Mouse (Mus musculus) kidney, postnatal 14 days (tissue): Measurements from ENCODE around the gene Zcchc2.

Source experiments
- DNase-seq: peaks from one replicate; pipeline ENCODE4 v3.0.0; 2022; ENCODE audit warnings: mixed read lengths

Gene Zcchc2

GRCm38 (mm10) chr1:105990138-105990821, at the start of gene Zcchc2:
Gene Zcchc2 (plus strand): TSS chr1:105990406.
- DNase-seq = peak; percentile 99

- no peak for DNase-seq
These were observed 45.2 kb upstream of the Zcchc2 start for GRCm38 (mm10) chr1:105944927-105945580.

DNA sequence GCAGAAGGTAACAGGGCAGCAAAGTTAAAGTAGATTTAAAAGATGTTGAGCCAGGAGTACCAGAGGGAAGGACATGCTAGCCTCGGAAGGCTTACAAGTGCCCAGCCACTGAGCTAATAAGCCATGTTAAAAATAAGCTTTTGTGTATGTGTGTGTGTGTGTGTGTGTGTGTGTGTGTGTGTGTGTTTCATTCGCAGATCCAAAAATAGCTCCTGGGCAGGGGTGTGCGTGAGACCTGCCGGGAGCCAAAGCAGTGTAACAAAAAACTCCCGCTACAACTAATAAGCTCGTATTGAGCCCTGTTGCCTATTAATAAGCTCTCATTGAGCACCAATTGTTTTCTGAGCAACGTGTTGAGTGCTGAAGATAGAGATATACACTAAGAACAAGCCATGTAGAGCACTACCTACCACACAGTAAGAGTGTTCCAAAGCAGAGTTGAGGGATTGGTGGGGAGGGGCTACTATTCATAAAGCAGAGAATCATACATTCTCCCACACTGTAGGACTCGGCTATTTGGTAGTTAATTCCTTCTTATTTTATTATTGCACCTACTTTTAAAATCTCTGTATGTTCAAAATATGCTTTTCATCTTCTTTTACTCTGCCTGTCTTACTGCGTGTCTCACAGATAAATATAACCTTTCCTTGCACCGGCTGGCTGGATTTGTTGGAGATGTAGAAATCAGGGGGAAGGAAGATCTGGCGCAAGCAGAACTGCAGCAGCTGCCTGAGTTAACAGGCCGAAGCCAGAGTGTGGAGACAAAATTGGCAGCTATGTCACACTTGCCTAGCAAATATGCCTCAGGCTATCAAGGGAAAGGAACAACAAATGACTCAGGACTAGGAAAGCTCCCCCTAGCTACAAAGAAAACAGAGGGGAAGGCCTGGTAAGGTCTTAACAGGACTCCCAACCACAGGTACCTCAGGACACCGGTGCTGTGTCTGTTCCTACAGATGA, 43.3 kb upstream of the Zcchc2 start:
- DNase-seq = no peak

- DNase-seq = no peak
These were observed 41.9 kb upstream of the Zcchc2 start for GRCm38 (mm10) chr1:105948352-105948751.

- DNase-seq = no peak
These were observed 36.6 kb upstream of the Zcchc2 start for GRCm38 (mm10) chr1:105953588-105953987.

DNA sequence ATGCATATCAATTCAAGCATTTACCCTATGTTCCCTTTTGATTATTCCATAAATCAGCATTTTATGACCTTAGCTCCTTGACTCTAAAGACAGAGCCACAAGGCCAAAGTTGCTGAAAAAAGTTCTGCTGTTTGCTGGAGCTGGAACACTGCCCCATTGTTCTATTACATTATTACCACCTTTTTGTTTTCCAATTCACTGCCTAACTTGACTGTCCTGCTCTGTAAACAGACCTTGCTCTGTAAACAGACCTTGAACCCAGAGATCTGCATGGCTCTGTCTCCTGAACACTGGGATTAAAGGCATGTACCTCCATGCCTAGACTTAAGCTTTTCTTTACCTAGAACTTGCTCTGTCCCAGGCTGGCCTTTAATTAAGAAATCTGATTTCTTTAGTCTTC, 36.2 kb upstream of the Zcchc2 start:
- no peak for DNase-seq

GRCm38 (mm10) chr1:105956057-105956456, 34.1 kb upstream of the Zcchc2 start:
- no peak for DNase-seq

DNA sequence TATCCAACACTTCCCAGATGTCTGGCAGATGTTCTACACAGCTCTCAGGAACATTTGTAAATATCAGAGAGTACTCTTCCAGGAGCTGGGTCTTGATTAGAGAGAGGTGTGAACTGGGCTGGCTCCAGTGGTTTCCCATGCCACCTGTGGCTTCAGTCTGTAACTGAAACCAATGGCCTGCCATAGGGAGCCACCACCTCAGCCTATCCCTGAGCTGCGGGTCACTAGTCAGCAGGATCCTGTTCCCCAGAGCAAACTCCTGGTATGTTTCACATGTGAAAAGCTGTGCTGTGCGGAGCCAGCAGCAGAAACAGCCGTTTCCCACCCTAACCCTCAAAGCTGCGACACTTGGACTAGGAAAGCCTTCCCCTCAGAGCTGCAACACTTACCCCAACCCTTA, 28.7 kb upstream of the Zcchc2 start:
- DNase-seq = no peak

DNA sequence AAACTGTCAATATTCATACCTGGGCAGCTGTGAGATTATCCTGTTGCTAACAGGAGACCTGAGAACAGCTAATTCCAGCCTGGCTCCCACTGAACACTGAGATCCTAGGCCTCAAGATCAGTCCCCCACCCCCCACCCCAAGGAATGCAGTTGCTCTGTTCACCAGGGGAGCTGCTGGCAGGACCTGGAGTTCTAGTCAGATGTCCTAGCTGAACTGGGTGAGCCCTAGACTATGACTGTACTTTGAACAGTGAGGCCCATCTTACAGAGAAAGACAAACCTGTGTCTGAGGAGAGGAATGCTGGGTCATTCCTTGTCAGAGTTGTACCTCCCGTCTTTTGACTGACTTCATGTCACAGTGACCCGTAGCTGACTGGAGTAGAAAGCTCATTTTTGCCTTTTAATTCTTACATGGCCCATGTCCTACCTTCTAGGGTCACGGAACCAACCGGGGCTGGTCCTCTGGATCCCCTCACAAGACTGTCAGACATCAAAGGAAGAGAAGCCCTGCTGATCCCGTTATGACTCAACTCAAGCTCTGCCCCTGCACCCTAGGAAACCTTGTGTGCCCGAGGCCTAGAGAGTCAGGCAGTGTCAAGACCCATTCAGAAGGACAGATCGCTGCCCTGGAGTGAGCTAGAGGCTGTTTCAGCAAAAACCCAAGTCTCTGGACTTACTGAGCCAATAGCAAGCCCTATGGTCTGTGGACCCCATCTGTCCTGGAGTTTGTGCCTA, 28.0 kb upstream of the Zcchc2 start:
- DNase-seq = no peak

- no peak for DNase-seq
These were observed 27.4 kb upstream of the Zcchc2 start for GRCm38 (mm10) chr1:105962852-105963251.

DNA sequence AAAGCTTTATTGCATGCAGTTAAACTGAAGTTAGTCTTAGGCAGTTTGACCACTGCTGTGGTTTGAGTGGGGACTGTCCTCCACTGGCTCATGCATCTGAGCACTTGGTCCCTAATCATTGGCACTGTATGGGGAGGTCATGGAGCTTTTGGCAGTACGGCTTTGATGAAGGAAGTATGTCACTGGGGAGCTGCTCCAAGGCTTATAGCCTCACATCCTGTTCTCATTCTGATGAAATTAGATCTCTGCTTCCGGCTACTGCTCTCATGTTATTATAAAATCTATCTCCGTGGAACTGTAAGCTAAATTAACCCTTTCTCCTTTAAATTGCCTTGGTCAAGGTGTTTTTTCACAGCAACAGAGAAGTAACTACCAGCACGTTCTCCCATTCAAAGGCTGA, 25.7 kb upstream of the Zcchc2 start:
- DNase-seq = no peak

GRCm38 (mm10) chr1:105965189-105965588, 25.0 kb upstream of the Zcchc2 start:
- no peak for DNase-seq

GRCm38 (mm10) chr1:105971490-105972170, 18.6 kb upstream of the Zcchc2 start:
- peak; percentile 38 for DNase-seq

DNA sequence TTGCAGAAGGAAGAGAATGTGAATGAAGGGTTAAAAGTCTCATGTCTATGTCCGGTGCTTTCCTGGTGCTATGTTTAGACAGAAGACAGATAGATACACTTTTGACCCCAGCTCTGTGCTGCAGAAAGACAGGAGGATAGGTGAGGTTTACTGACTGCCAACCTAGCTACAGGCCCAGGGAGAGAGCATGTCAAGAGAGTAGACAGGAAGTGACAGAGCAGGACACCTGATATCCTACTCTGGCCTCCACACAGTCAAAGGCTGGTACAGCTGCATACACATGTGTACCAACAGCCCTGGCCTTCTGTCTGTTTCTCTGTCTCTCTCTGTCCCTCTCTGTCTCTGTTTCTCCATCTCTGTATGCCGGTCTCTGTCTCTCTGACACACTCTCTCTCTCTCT, 16.2 kb upstream of the Zcchc2 start:
- DNase-seq = no peak

DNA sequence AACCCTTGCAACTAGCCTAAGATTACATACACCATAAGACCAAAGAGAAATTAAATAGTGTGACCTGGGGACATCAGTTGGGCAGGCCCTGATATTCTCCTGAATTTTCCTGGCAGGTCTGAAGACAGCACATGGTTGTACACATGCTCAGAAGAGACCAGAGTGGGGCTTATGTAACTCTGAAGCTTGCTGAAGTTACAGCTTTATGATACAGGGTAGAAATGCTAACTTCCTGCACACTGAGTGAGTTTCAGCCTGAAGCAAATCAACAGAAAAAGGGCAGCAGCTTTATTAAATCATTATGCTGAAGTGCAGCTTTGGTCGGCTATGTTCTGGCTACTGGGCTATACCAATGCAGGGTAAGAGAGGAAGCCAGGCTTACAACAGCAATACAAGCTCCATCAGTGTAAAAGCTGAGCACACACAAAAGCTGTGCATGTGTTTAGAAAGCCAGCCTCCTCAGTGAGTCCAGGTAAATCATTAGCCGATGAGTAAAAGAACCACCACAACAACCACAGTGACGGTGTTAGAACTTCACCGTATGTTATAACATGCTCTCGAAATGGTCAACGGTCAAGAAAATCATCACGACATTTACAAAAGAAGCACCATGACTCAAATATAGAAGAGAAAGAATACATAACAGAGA, 12.6 kb upstream of the Zcchc2 start:
- peak; percentile 40 for DNase-seq

DNA sequence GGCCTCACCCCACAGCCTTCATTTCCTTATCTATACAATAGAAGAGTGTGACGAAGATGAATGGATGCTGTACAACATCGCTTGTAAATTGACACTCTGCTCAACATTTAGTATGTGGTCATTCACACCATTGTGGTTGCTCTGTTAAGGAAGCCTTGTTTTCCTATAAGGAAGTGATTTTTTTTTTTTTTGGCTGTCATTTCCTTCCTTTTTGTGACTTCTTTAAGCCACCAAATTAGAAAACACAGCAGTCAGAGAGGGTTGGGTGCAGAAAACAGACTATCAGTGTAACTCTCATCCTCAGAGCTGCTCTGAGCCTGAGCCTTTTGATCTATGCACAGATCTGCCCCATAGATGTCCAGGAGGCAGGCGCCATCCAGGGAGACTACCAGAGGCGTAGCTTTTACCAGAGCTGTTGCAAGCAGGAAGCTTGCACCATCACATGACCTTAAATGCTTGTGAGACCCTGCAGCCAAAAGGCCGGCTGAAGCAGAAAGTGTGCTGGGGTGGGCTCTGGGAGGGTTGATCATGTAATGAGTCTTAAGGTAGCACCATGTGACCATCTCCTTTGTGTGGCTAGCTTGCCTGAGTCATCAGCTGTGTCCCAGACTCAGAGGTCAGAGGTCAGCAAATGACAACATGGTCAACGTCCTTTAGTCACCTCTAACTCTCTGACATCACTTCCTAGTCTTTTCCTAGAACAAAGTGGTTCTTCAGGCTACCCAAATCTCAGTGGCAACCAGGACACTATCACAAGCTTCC, 9.2 kb upstream of the Zcchc2 start:
- DNase-seq = no peak

- DNase-seq = peak; percentile 53
These were observed 7.5 kb upstream of the Zcchc2 start for GRCm38 (mm10) chr1:105982496-105983364.

DNA sequence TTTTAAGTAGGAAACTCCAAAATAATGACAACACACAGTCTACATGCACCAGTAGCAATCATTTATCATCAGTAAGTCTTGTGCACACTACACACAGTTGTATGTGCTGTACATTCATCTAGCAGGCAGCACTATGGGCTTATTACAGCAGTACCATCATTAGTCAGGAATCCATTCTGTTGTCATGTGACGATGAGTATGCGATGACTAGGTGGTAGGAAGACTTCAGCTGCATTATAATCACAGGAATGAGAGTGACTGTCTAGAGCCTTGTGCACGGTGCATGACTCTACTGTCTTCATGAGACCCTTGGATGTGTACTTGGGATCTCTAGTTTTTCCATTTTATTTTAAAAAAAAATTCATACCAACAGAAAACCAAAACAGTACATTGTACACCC, 6.0 kb upstream of the Zcchc2 start:
- DNase-seq = no peak

DNA sequence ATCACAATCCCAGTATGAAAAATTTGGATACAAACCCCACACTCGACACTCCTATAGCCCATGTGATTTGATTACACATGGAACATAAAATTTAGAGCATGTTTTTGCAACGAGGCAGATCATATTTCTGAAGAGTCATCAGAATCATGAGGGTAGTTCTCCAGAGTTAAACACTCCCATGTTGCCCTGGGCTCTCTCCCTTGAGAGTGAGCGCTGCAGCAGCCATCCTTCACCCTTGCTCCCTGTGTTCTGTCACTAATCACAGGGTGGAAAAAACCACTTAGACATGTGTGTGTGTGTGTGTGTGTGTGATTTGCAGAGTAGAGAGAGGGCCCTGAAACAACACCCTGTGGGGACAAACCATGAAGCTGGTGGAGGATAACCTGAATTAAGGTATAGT, 2.0 kb upstream of the Zcchc2 start:
- no peak for DNase-seq
